Mouse (Mus musculus) heart, embryonic 14.5 days (tissue): ENCODE data around the gene Slbp. TPM values are rescaled to one million over a fixed set of nuclear protein-coding genes. Genes with fewer than 3 reads are reported as not detected.

Experiments
- ATAC-seq: fragments of 200-750 bp; cut with Nextera tagmentation; 2 replicates; pipeline ENCODE4 v1.8.0; 2017; ENCODE audit warnings: low read depth, moderate TSS enrichment; ENCODE audit not compliant: insufficient number of reproducible peaks, insufficient read depth, low FRiP score
- H3K27ac ChIP-seq, 2 experiments: fragments of 200-500 bp in 1 of 2; fragments of 300-500 bp in 1 of 2; sonication (generic) in 1 of 2; replicated peaks in 1 of 2; 2 replicates each; pipeline ENCODE4 v1.5.1; 2012 to 2014; ENCODE audit warnings: low read depth in 2 of 2, low read length in 2 of 2, control low read depth in 1 of 2, mild to moderate bottlenecking in 1 of 2, mixed read lengths in 1 of 2; ENCODE audit not compliant: control insufficient read depth in 1 of 2, insufficient read depth in 1 of 2
- H3K27me3 ChIP-seq: fragments of 300-500 bp; sonication (generic); 2 replicates; pipeline ENCODE4 v1.6.1; 2014; ENCODE audit warnings: mild to moderate bottlenecking, low read length, control low read depth; ENCODE audit not compliant: control insufficient read depth, insufficient read depth
- H3K36me3 ChIP-seq: fragments of 300-500 bp; sonication (generic); 2 replicates; pipeline ENCODE4 v1.6.1; 2014; ENCODE audit warnings: mild to moderate bottlenecking, control low read depth, low read length, mixed read lengths; ENCODE audit not compliant: control insufficient read depth, insufficient read depth
- H3K4me1 ChIP-seq, 2 experiments: fragments of 200-500 bp in 1 of 2; fragments of 300-500 bp in 1 of 2; sonication (generic) in 1 of 2; 2 replicates each; pipeline ENCODE4 v1.6.1; 2012 to 2014; ENCODE audit warnings: low read length in 2 of 2, control low read depth in 1 of 2, mixed read lengths in 1 of 2; ENCODE audit not compliant: control insufficient read depth in 2 of 2, insufficient read depth in 2 of 2
- H3K4me2 ChIP-seq: fragments of 300-500 bp; sonication (generic); 2 replicates; pipeline ENCODE4 v1.6.1; 2014; ENCODE audit warnings: mild to moderate bottlenecking, low read length
- H3K4me3 ChIP-seq, 2 experiments: fragments of 200-500 bp in 1 of 2; fragments of 300-500 bp in 1 of 2; sonication (generic) in 1 of 2; 2 replicates each; pipeline ENCODE4 v1.5.1; 2012 to 2014; ENCODE audit warnings: low read length in 2 of 2, mild to moderate bottlenecking in 2 of 2, control low read depth in 1 of 2, low read depth in 1 of 2, moderate library complexity in 1 of 2; ENCODE audit not compliant: control insufficient read depth in 1 of 2, insufficient read depth in 1 of 2
- H3K9ac ChIP-seq: fragments of 300-500 bp; sonication (generic); 2 replicates; pipeline ENCODE4 v1.6.1; 2014; ENCODE audit warnings: mild to moderate bottlenecking, low read length
- H3K9me3 ChIP-seq: fragments of 300-500 bp; sonication (generic); 2 replicates; pipeline ENCODE4 v1.6.1; 2016; ENCODE audit warnings: low read length, control low read depth; ENCODE audit not compliant: control insufficient read depth
- WGBS: fragments of 180-500 bp; shearing (Covaris S2); extraction: QIAGEN DNeasy Blood & Tissue Kit; methylation state at CpG from one replicate; pipeline ENCODE4 v1.1.7; 2014; 5-methylcytosine and 5-hydroxymethylcytosine counted together
- polyA plus RNA-seq: library from polyadenylated mRNA; unstranded; fragments of >200 nt; fragmentation: Nextera tagmentation; extraction: Ambion mirVana; gene quantifications from 2 replicates; pipeline ENCODE4 v1.2.1, GENCODE M21; 2014

The Slbp gene
- polyA plus RNA-seq, 1 experiment from 2014 or later, result 102 TPM

DNA sequence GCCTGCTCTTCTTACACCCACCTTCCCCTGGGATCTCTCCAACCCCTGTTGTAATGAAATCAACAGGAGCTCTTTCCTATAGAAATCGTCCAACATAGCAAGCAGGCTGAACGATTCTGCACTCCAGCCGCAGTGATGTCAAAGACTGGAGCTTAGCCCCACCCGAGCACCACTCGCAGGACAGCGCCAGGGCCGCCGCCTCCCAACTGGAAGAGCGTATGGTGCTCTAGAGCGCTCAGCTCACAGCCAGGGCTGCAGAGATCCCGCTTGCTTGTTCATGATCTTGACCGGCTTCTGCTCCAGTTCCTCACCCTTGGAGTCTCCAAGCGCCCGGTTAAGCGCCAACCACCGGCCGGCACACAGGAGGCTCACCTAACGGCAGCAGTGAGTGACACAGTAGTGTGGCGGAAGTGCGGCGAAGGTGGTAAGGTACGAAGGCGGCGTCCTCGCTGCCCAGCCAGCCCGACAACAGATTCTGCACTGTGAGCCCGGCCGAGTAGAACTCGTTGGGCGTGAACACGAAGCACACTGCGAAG lies 4.9 kb upstream of the Slbp start:
- Histone ChIP-seq H3K27me3 (no peaks in the 10 kb centered on the region), H3K27ac (peak overlapping the region; percentile 84 to 89), H3K36me3 (peaks cover 51% of the 10 kb centered on the region), H3K4me1 (peaks cover 9 to 37% of the 10 kb centered on the region in 2 experiments), H3K4me2 (peak overlapping the region; percentile 89), H3K9ac (peak overlapping the region; percentile 76), H3K4me3 (peak overlapping the region; percentile 77 to 81), H3K9me3 (no peaks in the 10 kb centered on the region)
- WGBS, result 0% methylated on average over 32 of the region's 32 CpGs
- peak; percentile 4 for ATAC-seq

- Histone ChIP-seq H3K9me3 (no peaks in the 10 kb centered on the region), H3K9ac (peak overlapping the region; percentile 76), H3K4me1 (peaks cover 9 to 37% of the 10 kb centered on the region in 2 experiments), H3K4me3 (peak overlapping the region; percentile 77 to 81), H3K27ac (peak overlapping the region; percentile 84 to 89; a peak in 3 of 4 replicates), H3K36me3 (peaks cover 45% of the 10 kb centered on the region), H3K4me2 (peak overlapping the region; percentile 89), H3K27me3 (no peaks in the 10 kb centered on the region)
- ATAC-seq, result no peak
- WGBS, result 10% methylated on average over 1 of the region's 1 CpGs
Observed at GRCm38 (mm10) chr5:33656739-33657138, 4.4 kb upstream of the Slbp start.

- no peaks in the 10 kb centered on the region for H3K27me3 ChIP-seq
- H3K4me2 ChIP-seq, result no peak overlapping the region
- peaks cover 35% of the 10 kb centered on the region for H3K36me3 ChIP-seq
- ATAC-seq, result no peak
- H3K4me1 ChIP-seq, result peaks cover 9 to 46% of the 10 kb centered on the region in 2 experiments
- H3K27ac ChIP-seq, result no peak overlapping the region
- no peaks in the 10 kb centered on the region for H3K9me3 ChIP-seq
- H3K9ac ChIP-seq, result peak overlapping the region; percentile 41; the same call in 1 of the 2 replicates
- 88% methylated on average over 10 of the region's 10 CpGs for WGBS
- no peak overlapping the region for H3K4me3 ChIP-seq
Observed at GRCm38 (mm10) chr5:33655251-33655840, 3.0 kb upstream of the Slbp start.

GRCm38 (mm10) chr5:33654424-33654823 lies 2.0 kb upstream of the Slbp start:
- Histone ChIP-seq H3K27ac (no peak overlapping the region), H3K9ac (no peak overlapping the region), H3K9me3 (no peaks in the 10 kb centered on the region), H3K4me3 (no peak overlapping the region), H3K27me3 (no peaks in the 10 kb centered on the region), H3K4me1 (peaks cover 8 to 48% of the 10 kb centered on the region in 2 experiments), H3K4me2 (no peak overlapping the region), H3K36me3 (peaks cover 40% of the 10 kb centered on the region)
- WGBS, result 94% methylated on average over 13 of the region's 13 CpGs
- no peak for ATAC-seq

DNA sequence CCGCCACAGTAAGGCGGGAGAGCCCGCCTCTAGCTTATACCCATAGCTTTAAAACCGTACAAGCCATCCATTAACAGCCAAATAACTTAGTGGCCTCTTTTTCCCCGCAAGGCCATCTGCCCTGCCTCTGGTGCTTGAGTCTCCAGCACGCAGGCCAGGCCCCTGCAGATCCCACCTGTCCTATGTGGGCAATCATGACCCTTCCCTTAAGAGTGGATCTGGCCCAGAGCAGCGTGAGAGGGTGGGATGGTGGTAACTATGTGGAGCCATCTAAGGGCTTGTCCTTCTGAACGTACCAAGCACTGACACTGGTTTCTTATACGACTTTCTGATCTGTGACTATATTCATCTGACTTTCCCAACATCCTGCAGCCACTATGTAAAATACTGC lies 404 bp upstream of the Slbp start:
- Histone ChIP-seq H3K27me3 (no peaks in the 10 kb centered on the region), H3K4me2 (peak overlapping the region; percentile 86), H3K9ac (peak overlapping the region; percentile 70), H3K9me3 (no peaks in the 10 kb centered on the region), H3K4me1 (peaks cover 7 to 40% of the 10 kb centered on the region in 2 experiments), H3K36me3 (peaks cover 57% of the 10 kb centered on the region), H3K4me3 (peak overlapping the region; percentile 30 to 67; a peak in 3 of 4 replicates), H3K27ac (peak overlapping the region; percentile 50 to 94)
- no peak; the same call in 1 of the 2 replicates for ATAC-seq
- WGBS, result 2% methylated on average over 9 of the region's 9 CpGs

DNA sequence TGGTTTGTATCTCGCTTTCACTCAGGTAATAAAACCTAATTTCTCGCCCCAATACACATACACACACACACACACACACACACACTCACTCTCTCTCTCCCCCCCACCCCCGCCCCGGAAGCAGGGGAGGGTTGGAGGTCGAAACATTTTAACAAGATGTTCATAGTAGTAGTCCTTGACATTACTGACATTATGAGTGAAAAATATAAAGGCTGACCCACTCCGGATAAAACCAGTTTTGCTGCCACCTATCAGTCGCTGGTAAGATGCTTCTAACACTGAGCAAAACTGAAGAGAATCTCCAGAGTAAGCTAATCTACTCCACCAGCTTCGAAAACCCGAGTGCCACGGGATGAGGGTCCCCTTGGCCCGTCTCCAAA lies 843 bp downstream of the Slbp start:
- no peak for ATAC-seq
- Histone ChIP-seq H3K9ac (peak overlapping the region; percentile 81), H3K4me3 (peak overlapping the region; percentile 67 to 84), H3K9me3 (no peaks in the 10 kb centered on the region), H3K4me1 (peaks cover 2 to 34% of the 10 kb centered on the region in 2 experiments), H3K36me3 (peaks cover 69% of the 10 kb centered on the region), H3K27me3 (no peaks in the 10 kb centered on the region), H3K27ac (peak overlapping the region; percentile 94 to 98), H3K4me2 (peak overlapping the region; percentile 86)
- WGBS, result 2% methylated on average over 11 of the region's 11 CpGs

- H3K27me3 ChIP-seq, result no peaks in the 10 kb centered on the region
- peak overlapping the region; percentile 86 for H3K4me2 ChIP-seq
- H3K27ac ChIP-seq, result peak overlapping the region; percentile 94 to 98; a peak in 2 of 4 replicates
- 16% methylated on average over 2 of the region's 2 CpGs for WGBS
- peak overlapping the region; percentile 67 to 84 for H3K4me3 ChIP-seq
- H3K9ac ChIP-seq, result peak overlapping the region; percentile 81
- peaks cover 74% of the 10 kb centered on the region for H3K36me3 ChIP-seq
- no peak for ATAC-seq
- H3K9me3 ChIP-seq, result no peaks in the 10 kb centered on the region
- peaks cover 2 to 29% of the 10 kb centered on the region in 2 experiments for H3K4me1 ChIP-seq
Observed at GRCm38 (mm10) chr5:33651017-33651416, 1.4 kb downstream of the Slbp start.
